Mouse (Mus musculus) gastrocnemius, postnatal 4 days (tissue): ENCODE measurements at regions not wholly inside any gene's neighbourhood (a gene's known extent, or its start where the extent isn't known, plus 50 kb on each side); places are given as distances from the start of the nearest gene placed in this dataset.

Experiments
- DNase-seq, 2 experiments: peaks; one replicate each; pipeline ENCODE4 v3.0.0; 2021 to 2022; ENCODE audit warnings: low spot score in 2 of 2, mixed read lengths in 2 of 2

DNA sequence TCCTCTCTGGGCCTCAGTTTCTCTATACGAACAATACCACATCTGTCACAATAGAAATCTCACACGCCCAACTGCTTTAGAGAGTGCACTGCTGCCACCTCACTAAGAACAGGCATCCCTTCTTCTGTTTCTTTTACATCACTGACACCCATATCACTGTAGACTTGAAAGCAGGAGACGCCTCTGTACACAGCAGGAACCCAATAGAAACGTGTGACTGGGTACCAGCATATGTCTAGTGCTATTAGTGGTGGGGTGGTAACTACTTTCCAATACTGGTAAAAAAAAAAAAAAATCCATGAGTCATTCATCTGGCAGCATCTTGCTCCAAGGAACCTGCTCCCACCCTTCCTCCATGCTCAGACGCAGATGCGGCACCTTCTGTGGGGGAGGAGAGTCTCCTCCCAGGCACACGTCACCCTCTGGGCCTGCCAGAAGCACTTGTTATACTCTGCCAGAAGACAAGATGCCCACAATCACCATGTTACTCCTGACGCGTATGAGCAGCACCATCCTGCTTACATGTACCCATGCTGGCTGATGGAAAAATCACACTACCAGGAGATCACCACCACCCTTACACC lies 151.3 kb upstream of the Plxna4 start:
- no peak for DNase-seq

DNA sequence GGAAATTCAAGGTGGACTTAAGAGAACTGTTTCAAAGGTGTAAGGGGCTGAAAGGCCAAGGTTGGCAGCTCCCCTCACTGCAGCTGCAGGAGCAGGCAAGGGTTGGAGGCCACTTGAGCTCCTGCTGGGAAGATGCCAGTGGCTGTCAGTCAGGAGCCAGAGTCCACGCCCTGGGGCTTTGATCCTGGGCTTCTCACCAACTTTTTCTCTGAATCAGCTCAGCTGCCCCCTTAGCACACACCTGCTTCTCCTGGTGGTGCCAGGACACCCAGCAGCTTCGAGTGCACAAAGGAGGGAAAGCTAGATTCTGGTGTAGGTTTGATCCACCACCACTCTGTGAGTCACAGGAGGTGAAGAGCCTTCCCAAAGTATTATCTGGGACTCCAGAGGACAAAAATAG lies 140.7 kb upstream of the Plxna4 start:
- no peak for DNase-seq

- no peak for DNase-seq
These were observed 138.6 kb upstream of the Plxna4 start for GRCm38 (mm10) chr6:32726571-32726970.

- no peak for DNase-seq
These were observed 129.9 kb upstream of the Plxna4 start for GRCm38 (mm10) chr6:32717860-32718259.

DNA sequence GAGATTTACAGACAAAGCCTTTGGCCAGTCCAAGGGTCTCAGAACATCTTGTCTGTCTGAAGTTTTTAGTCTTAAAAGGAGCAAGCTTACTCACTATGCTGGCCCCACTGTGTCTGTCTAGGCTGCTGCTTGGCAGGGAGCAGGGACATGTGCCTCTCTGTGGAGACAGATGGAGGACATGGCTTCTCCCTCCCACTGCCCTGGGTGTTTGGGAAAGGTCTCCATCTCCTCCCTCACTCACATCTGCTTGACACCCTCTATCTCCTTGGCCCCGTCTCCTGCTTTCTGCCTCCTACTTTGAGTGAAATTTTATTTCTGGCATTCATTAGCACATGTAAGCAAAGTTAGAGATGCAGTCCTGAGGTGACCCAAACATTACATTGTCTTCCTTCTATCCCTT lies 127.1 kb upstream of the Plxna4 start:
- no peak for DNase-seq

GRCm38 (mm10) chr6:32710208-32710607 lies 122.2 kb upstream of the Plxna4 start:
- DNase-seq: peak; percentile 38 to 60

GRCm38 (mm10) chr6:32709566-32709965 lies 121.6 kb upstream of the Plxna4 start:
- DNase-seq: no peak

- no peak for DNase-seq
These were observed 119.4 kb upstream of the Plxna4 start for GRCm38 (mm10) chr6:32707417-32707816.

DNA sequence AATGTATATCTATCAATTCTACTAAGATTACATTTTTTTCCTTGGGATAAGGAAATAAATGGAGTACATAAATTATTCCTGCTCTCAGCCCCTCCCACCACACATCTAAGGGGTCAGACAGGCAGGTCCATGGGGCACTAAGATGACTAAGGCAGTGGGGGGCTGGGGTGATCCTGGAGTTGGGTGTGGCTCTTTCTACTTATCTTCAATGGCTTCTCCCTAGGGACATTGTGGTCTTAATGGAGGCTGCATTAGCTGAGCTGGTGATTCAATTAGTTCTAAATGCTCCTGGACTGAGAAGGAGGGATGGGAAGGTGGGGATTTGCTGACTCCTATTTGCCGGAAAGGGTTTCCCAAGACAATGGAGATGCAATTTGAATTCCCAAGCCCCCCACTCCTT lies 118.4 kb upstream of the Plxna4 start:
- no peak for DNase-seq

- no peak for DNase-seq
These were observed 115.5 kb upstream of the Plxna4 start for GRCm38 (mm10) chr6:32703466-32703865.

GRCm38 (mm10) chr6:32702245-32702791 lies 114.3 kb upstream of the Plxna4 start:
- DNase-seq: no peak

DNA sequence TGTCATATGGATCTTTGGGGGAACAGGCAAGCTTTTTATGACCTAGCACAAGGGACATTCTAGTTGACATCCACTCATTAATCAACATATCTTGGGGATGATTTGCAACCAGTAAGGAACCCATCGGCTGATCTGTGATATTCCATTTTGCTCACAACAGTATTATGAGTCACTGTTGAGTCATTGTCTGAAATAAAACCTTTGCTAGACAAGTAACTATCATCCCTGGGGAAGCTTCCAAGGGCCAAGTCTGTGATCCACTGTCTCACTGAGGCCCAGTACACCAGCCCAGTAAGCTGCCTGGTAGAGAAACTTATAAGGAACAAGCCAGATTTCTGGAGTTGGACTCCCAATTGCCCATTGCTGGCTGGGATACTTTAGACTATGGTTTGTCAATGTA lies 111.8 kb upstream of the Plxna4 start:
- DNase-seq: no peak

DNA sequence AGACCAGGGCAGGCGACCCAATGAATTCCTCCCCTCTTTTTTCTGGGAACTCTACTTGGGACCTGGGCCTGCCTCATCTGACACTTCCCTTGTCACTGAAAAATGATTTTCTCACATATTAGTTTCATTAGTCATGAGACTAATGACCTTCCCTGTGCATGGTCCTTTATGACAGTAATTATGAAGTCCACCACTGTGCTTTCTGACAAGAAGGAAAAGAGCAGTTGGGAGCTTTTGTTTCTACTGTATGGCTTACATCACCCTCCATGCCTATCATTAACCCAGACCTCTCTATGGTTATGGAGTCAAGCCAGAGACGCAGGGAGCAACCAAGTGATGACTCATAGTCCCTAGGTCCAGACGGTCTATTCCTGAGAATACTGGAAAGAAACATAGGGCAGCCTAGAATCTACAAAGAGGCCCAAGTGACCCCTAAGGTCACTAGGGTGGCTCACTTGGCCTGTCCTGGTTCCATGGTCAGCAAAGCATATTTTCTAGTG lies 109.8 kb upstream of the Plxna4 start:
- no peak for DNase-seq

DNA sequence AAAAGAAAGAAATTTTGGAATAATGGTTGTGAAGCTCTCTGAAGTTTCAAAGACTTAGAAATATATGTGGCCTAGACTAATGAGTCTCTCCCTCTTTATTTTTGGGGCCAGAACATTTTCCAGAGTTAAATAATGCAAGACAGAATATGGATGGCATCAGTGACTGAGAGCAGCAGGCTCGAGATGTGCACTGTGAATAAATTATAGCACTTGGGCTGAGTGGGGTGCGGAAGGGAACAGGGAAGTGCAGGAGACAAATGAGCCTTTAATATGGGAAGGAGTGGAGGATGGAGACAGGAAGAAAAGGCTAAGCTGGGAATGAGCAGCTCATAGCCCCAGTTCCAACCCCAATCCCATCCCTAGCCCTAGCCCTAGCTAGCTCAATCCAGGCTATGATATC lies 108.0 kb upstream of the Plxna4 start:
- no peak for DNase-seq

DNA sequence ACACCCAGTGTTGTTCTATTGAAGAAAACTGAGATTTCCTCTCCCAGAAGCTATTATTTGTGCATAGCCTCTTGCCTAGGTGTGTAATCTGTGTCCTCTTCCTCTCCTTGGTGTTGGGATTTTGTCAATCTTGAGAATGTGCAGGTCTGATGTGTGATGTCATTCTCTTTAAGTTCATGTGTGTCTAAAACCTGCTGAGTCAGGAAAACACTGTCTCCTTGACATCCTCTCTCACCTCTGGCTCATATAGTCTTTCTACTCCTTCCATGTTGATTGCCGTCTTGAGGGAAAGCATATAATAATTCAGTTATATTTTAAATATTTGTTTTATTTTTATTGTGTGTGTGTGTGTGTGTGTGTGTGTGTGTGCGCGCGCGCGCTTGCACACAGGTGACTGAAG lies 84.6 kb upstream of the Plxna4 start:
- no peak for DNase-seq

- DNase-seq: no peak
These were observed 71.8 kb upstream of the Plxna4 start for GRCm38 (mm10) chr6:32659743-32660142.

- DNase-seq: no peak
These were observed 69.4 kb upstream of the Plxna4 start for GRCm38 (mm10) chr6:32657378-32657777.

DNA sequence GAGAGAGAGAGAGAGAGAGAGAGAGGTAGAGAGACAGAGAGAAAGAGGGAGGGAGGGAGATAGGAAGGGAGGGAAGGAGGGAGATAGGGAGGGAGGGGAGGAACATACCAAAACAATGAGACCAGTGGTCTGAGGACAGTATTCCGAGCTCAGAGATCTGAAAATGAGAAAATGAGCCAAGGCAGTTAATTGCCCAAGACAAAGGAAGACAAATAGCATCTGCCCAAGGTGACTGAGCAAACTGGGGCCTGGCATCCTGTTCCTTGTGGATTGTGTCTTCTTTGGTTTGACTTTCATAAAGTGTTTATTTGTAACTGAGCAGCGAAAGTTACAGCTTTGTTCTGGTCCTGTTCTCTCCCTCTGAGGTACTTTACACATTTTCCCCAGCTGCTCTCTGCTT lies 66.2 kb upstream of the Plxna4 start:
- no peak for DNase-seq

DNA sequence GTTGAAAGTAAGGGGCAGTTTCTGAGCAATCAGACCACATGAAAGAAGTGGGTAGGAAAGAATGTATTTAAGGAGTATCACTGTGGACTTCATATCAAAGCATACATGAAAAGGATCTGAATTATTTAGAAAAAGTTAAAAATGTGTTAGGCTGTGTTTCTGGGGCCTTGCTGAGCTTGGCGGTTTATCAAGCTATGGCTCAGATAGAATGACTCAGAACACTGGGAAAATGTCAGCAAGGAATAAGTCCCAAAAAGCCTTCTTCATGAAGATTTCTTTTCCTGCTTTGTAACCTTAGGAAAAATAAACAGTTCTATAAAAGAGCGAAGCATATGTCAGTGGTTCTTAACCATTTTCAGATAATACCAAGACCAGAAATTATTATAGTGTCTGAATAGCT lies 56.0 kb upstream of the Plxna4 start:
- DNase-seq: no peak

DNA sequence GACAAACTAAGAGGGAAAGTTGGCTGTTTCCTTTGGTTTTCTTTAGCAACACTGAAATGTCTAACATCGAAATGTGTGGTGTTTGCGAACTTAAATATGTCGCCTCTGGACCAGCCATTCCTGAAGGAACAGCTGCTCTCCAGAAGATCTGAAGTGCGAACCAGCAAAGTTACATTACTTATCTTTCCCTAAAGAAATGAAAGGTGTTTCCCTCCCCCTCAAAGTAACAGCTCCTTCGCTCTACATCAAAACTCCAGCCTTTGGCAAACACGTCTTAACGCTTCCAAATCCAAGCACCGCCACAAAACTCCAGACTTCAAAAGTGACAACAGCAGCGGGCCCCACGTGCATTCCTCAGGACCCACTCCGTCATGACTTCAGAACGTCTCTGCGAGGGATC lies 50.9 kb upstream of the Plxna4 start:
- DNase-seq: no peak
